Mouse (Mus musculus) midbrain, embryonic 15.5 days (tissue): Measurements from ENCODE around the gene Rpl22. TPM values are rescaled to one million over a fixed set of nuclear protein-coding genes. Genes with fewer than 3 reads are reported as not detected.

Experiments used
- ATAC-seq: fragments of 200-750 bp; cut with Nextera tagmentation; replicated peaks from 2 replicates; pipeline ENCODE4 v1.8.0; 2017; ENCODE audit warnings: moderate TSS enrichment
- H3K27ac ChIP-seq: fragments of 300-500 bp; sonication (generic); 2 replicates; pipeline ENCODE4 v1.5.1; 2015; ENCODE audit warnings: mild to moderate bottlenecking, inconsistent platforms
- H3K27me3 ChIP-seq: fragments of 300-500 bp; sonication (generic); replicated peaks from 2 replicates; pipeline ENCODE4 v1.6.1; 2015; ENCODE audit warnings: inconsistent platforms
- H3K36me3 ChIP-seq: fragments of 300-500 bp; sonication (generic); replicated peaks from 2 replicates; pipeline ENCODE4 v1.6.1; 2015; ENCODE audit warnings: inconsistent platforms
- H3K4me1 ChIP-seq: fragments of 300-500 bp; sonication (generic); 2 replicates; pipeline ENCODE4 v1.6.1; 2015; ENCODE audit warnings: inconsistent platforms
- H3K4me2 ChIP-seq: fragments of 300-500 bp; sonication (generic); 2 replicates; pipeline ENCODE4 v1.6.1; 2015; ENCODE audit warnings: inconsistent platforms, mild to moderate bottlenecking, moderate library complexity
- H3K4me3 ChIP-seq: fragments of 300-500 bp; sonication (generic); 2 replicates; pipeline ENCODE4 v1.5.1; 2015; ENCODE audit warnings: mild to moderate bottlenecking, inconsistent platforms
- H3K9ac ChIP-seq: fragments of 300-500 bp; sonication (generic); 2 replicates; pipeline ENCODE4 v1.6.1; 2015; ENCODE audit warnings: mild to moderate bottlenecking, inconsistent platforms
- H3K9me3 ChIP-seq: fragments of 300-500 bp; sonication (generic); 2 replicates; pipeline ENCODE4 v1.6.1; 2016; ENCODE audit warnings: inconsistent platforms
- WGBS: fragments of 180-500 bp; shearing (Covaris S2); methylation state at CpG from one replicate; pipeline ENCODE4 v1.1.7; 2015; ENCODE audit warnings: mixed read lengths; 5-methylcytosine and 5-hydroxymethylcytosine counted together
- polyA plus RNA-seq: library from polyadenylated mRNA; unstranded; fragments of >200 nt; fragmentation: Nextera tagmentation; extraction: Ambion mirVana; gene quantifications from 2 replicates; pipeline ENCODE4 v1.2.1, GENCODE M21; 2015

Gene Rpl22
- polyA plus RNA-seq, 1 experiment from 2014 or later, result 127 TPM

DNA sequence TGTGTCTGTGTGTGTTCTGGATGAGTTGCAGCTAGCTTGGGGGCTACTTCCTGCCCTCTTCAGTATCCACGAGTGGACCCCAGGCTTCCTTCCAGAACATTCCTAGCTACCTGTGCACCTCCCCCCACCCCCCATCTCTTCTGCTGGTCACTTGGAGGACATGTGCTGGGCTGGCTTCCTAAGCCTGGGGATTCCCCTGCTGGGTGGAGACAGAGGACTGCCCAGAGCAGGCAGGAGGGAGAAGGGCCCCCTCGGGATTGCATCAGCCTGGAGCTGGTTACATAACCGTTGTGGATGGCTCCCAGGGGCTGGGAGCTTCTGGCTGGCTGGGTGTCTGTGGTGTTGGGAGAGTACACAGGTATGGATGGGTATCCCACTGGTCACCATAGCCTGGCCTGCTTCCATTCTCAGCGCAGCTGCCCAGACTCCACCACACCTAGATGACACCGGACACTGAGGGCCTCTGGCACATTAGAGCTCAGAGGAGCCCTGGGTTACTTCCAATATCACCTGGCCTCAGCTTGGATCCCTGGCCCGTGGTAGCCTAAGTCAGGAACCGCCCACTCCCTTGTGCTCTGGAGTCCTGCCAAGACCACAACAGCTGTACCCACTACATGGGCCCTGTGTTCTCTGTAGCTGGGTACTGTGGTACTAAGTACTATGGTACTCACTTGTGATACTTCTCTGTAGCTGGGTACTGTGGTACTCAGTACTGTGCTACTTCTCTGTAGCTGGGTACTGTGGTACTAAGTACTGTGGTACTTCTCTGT lies 19.8 kb downstream of the Rpl22 start:
- Histone ChIP-seq H3K27me3 (peaks cover 8% of the 10 kb centered on the region), H3K4me1 (peaks cover 57% of the 10 kb centered on the region), H3K4me3 (no peak overlapping the region), H3K36me3 (no peaks in the 10 kb centered on the region), H3K27ac (no peak overlapping the region), H3K4me2 (no peak overlapping the region), H3K9ac (no peak overlapping the region), H3K9me3 (no peaks in the 10 kb centered on the region)
- ATAC-seq, result no peak
- 58% methylated on average over 7 of the region's 7 CpGs for WGBS

DNA sequence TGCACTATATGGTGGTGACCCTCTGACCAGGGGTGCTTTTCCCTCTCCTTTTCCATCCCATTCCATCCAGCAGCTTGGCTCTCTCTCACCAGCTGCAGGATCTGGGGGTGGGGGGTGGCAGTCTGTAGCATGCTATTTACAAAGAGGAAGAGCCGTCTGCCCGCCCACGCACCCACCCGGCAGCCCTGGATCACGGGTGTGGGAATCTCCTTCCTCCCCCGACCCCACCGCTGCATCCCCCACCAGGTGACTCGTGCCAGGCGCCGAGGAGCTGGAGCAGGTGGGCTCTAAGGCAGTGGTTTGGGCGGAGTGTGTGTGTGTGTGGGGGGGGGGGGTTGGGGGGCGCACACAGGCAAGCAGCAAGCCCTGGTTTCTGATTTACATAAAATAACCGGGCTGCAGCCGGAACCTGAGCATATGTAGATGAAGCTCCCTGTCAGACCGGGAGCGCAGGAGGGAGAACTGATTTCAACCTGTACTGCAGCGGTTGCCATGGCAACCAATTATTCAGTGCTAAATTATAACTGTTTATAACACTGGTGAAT lies 24.4 kb downstream of the Rpl22 start:
- Histone ChIP-seq H3K4me3 (peak overlapping the region; percentile 25), H3K36me3 (no peaks in the 10 kb centered on the region; the same call in 1 of the 2 replicates), H3K27ac (peak overlapping the region; percentile 91), H3K9ac (peak overlapping the region; percentile 26), H3K27me3 (0 out of 2 replicates have a peak, but pooled peaks cover 6% of the 10 kb centered on the region), H3K4me1 (peaks cover 43% of the 10 kb centered on the region), H3K4me2 (peak overlapping the region; percentile 54), H3K9me3 (no peaks in the 10 kb centered on the region)
- 3% methylated on average over 17 of the region's 17 CpGs for WGBS
- ATAC-seq, result peak; percentile 78

DNA sequence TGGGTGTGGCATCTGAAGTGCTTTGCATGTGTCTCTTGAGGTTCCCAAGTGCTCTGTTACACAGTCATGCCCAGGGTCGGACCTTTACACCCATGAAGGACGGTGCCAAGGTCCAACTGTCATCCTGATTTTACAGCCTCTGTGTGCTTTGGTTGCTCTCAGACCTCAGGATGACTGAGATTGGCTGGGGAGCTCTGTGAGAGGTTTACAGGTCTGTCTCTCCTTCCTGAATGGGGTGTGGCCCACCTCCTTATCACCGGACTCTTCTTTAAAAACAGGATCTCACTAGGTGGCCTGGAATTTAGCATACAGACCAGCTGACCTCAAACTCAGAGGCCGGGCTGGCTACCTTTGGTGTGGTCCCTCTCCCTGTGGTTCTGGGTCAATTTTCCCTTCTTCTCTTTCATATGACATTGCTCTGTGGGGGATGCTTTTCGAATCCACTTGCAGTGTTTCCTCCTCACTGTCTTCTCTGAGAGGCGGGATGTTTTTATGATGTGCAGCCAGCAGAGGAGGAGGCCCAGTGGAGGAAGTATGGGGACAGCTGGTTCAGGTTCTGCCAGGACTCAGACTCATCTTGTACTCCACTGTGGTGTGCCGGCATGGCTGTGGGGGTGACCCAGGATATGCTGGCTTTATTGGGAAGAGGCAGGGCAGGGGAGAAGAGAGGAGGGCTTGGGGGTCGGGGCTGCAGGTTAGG lies 25.3 kb downstream of the Rpl22 start:
- ATAC-seq, result no peak; the same call in 1 of the 2 replicates
- no peaks in the 10 kb centered on the region; the same call in 1 of the 2 replicates for H3K36me3 ChIP-seq
- H3K27me3 ChIP-seq, result 0 out of 2 replicates have a peak, but pooled peaks cover 6% of the 10 kb centered on the region
- H3K27ac ChIP-seq, result peak overlapping the region; percentile 91
- no peak overlapping the region for H3K9ac ChIP-seq
- 39% methylated on average over 8 of the region's 8 CpGs for WGBS
- 0 out of 2 replicates have a peak overlapping the region, but pooled peaks have one; percentile 25 for H3K4me3 ChIP-seq
- H3K9me3 ChIP-seq, result no peaks in the 10 kb centered on the region
- H3K4me2 ChIP-seq, result peak overlapping the region; percentile 54
- peaks cover 38% of the 10 kb centered on the region for H3K4me1 ChIP-seq

DNA sequence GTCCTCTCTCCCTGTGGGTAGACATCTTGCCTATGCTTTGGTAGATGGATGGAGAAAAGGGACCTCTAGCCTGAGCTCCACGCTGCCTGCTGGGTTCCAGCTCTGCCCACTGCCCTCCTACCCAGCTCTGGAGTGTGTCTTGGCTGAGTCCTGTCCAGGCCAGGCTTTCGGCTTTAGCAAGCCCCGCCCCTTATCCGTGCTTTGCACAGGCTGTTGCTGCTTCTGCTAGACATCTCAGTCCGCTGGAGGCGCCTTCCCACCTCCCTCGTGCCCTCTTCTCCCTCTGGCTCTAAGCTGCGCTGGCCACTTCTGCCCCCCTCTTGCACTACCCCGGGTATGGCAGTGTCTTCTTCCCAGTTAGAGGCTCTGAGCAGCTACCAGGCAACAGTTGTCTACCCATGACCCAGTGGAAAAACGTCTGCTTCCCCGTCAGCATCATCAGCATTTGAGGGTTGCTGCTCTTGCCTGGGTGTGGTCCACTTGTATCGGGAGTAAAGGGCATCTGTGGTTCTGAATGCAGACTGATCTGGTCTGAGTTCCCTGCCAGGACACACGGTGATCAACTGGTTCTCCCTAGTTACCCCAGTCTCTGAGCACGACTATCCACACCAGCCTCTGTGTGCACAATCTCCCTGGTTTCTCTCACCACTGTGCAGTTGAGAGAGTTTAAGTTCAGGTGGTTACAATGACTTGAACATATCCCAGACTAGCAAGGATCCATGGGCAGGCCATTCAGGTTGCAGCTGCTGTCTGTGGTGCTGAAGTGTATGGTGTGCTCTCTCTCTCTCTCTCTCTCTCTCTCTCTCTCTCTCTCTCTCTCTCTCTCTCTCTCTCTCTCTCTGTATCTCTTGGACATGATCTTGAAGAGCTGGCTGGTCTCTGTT lies 26.1 kb downstream of the Rpl22 start:
- H3K9ac ChIP-seq, result no peak overlapping the region
- H3K36me3 ChIP-seq, result peaks cover under 1% of the 10 kb centered on the region; the same call in 1 of the 2 replicates
- H3K4me1 ChIP-seq, result peaks cover 38% of the 10 kb centered on the region
- WGBS, result 10% methylated on average over 14 of the region's 14 CpGs
- peak overlapping the region; percentile 91 for H3K27ac ChIP-seq
- no peaks in the 10 kb centered on the region for H3K9me3 ChIP-seq
- peak; percentile 32; the same call in 1 of the 2 replicates for ATAC-seq
- H3K4me2 ChIP-seq, result peak overlapping the region; percentile 23
- H3K4me3 ChIP-seq, result no peak overlapping the region
- 0 out of 2 replicates have a peak, but pooled peaks cover 6% of the 10 kb centered on the region for H3K27me3 ChIP-seq

DNA sequence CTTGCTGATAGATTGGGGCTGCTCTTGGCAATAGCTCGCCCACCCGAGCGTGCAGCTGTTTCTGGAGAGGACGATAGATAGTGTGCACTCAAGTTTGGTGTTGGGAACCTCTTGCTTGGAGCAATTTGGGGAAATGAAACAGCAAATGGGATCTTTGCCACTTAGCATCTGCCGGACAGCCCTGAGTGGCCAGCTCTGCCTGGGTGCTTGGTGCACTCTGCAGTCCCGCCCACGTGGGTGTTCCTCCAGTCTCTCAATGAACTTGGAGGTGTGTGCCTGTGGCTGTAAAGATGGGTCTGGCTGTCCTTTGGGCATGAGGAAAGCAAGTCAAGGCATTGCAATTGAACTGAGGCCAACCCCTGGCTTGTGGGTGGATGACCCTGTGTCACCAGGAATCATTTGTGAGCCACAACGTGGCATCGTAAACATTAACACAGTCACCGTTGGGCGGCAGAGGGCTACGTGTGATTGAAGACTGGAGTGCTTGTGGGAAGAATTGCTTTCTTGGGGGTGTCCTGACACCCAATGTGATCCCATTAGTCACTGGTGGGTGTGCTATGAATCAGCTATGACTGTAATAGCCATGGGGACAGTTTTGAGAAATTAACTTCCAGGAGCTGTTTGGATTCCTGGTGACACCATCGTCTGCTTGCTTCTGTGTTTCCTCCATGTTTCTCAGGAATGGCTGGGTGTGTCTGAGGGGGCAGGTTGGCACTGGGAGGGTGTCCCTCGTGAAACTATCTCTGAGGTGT lies 28.5 kb downstream of the Rpl22 start:
- Histone ChIP-seq H3K4me2 (no peak overlapping the region), H3K4me3 (no peak overlapping the region), H3K27me3 (peaks cover 6% of the 10 kb centered on the region; the same call in 1 of the 2 replicates), H3K9me3 (no peaks in the 10 kb centered on the region), H3K4me1 (peaks cover 29% of the 10 kb centered on the region), H3K36me3 (peaks cover 4% of the 10 kb centered on the region; the same call in 1 of the 2 replicates), H3K27ac (no peak overlapping the region), H3K9ac (no peak overlapping the region)
- ATAC-seq, result no peak
- 82% methylated on average over 14 of the region's 14 CpGs for WGBS

DNA sequence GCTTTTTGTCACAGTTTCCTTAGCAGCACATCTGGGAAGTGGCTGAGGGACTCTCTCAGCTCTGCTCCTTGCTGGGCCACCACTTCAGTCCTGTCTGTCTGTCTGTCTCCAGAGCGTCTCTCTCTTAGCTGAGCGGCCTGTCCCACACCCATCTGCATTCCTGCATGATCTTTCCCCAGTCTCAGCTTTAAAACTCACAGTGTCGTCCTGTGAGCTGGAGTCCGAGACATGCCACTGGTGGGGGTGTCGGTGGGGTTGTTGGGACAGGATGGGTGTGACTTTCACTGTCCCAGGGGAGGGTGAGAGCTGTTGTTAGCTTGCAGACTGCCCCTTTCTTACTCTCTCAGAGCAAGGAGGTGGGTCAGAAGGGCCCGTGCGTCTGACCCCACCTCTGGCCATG lies 30.1 kb downstream of the Rpl22 start:
- H3K9me3 ChIP-seq, result no peaks in the 10 kb centered on the region
- ATAC-seq, result no peak
- H3K27ac ChIP-seq, result no peak overlapping the region
- H3K9ac ChIP-seq, result no peak overlapping the region
- 85% methylated on average over 7 of the region's 7 CpGs for WGBS
- H3K4me1 ChIP-seq, result peaks cover 15% of the 10 kb centered on the region
- H3K4me2 ChIP-seq, result no peak overlapping the region
- no peak overlapping the region for H3K4me3 ChIP-seq
- H3K36me3 ChIP-seq, result peaks cover 4% of the 10 kb centered on the region; the same call in 1 of the 2 replicates
- peaks cover 12% of the 10 kb centered on the region for H3K27me3 ChIP-seq

DNA sequence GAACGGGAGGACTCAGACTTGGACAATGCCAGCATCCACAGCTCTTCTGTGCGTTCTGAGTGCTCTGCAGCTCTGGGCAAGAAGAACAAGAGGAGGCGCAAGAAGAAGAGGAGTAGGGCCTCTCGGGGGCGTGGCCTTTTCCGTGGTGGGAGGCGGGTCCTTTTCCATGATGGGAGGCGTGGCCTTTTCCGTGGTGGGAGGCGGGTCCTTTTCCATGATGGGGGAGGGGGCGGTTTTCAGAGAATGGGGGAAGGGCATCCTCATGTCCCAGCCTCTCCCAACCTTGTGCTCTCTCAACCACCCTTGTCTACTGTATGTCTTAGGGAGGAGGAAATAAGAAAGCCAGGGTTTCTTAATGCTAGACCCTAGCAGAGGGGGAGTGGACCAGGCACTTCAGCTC lies 34.2 kb downstream of the Rpl22 start:
- peaks cover 19% of the 10 kb centered on the region for H3K36me3 ChIP-seq
- WGBS, result 11% methylated on average over 11 of the region's 11 CpGs

DNA sequence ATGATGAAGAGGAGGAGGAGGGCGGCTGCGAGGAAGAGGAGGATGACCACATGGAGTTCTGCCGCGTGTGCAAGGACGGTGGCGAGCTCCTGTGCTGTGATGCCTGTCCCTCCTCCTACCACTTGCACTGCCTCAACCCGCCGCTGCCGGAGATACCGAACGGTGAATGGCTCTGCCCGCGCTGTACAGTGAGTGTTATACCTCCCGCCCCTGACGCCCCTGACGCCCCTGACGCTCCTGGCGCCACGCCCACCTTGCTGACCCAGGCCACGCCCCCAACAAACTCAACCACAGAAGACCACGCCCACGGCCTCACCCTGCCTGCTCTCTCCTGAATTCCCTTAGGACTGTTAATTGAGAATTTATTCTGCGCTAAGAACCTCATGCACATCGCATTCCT lies 35.3 kb downstream of the Rpl22 start:
- WGBS, result 3% methylated on average over 24 of the region's 24 CpGs
- ATAC-seq, result peak; percentile 39; the same call in 1 of the 2 replicates
- Histone ChIP-seq H3K9ac (no peak overlapping the region), H3K4me1 (peaks cover 19% of the 10 kb centered on the region), H3K9me3 (no peaks in the 10 kb centered on the region), H3K4me2 (peak overlapping the region; percentile 13; the same call in 1 of the 2 replicates), H3K27me3 (peaks cover 17% of the 10 kb centered on the region), H3K4me3 (no peak overlapping the region), H3K27ac (no peak overlapping the region), H3K36me3 (peaks cover 19% of the 10 kb centered on the region)

More for the DNA sequence above, 34.2 kb downstream of the Rpl22 start:
- Histone ChIP-seq H3K4me2 (no peak overlapping the region), H3K4me1 (peaks cover 8% of the 10 kb centered on the region), H3K9me3 (no peaks in the 10 kb centered on the region), H3K4me3 (no peak overlapping the region), H3K27me3 (peaks cover 17% of the 10 kb centered on the region), H3K9ac (no peak overlapping the region), H3K27ac (no peak overlapping the region)
- no peak for ATAC-seq

DNA sequence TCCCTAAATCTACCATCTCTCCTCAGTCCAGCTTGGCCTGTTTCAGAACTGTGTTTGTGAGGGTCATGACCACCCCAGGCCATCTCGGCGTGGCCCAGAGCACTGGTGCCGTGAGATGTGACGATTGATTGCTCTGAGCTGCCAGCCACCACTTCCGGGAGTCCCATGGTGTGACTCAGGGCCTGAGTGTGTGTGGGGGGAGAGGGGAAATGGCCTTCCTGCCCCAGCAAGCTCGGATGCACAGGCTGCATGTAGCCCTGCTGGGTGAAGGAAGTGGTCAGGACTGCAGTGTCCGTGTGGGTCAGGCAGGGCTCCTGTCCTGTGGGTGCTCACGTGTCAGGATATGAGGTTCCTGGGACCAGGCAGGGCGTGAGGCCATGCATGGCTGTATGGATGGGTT lies 36.6 kb downstream of the Rpl22 start:
- Histone ChIP-seq H3K4me2 (no peak overlapping the region), H3K36me3 (peaks cover 15% of the 10 kb centered on the region), H3K27me3 (peaks cover 17% of the 10 kb centered on the region), H3K9ac (no peak overlapping the region), H3K4me3 (no peak overlapping the region), H3K27ac (no peak overlapping the region), H3K9me3 (no peaks in the 10 kb centered on the region), H3K4me1 (peaks cover 19% of the 10 kb centered on the region)
- ATAC-seq, result no peak
- 81% methylated on average over 9 of the region's 9 CpGs for WGBS

DNA sequence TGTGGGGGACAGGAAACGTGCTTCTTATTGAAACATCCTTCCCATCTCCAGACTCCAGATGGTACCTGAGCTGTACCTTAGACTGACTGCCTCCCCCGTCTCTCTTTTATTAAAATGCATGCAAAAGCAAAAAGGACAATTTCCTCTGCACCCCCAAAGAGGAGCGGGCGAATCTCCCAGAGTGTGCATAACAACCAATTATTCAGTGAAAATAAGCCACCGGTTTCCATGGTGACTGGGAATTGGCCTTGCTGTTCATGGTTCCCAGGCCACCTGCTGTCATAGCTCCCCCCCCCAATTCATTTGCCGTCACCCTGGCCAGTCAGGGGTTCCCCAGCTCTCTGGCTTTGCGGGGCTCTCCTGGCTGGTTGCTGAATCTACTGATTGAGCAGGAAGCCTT lies 39.7 kb downstream of the Rpl22 start:
- peak; percentile 51; the same call in 1 of the 2 replicates for ATAC-seq
- Histone ChIP-seq H3K4me2 (no peak overlapping the region), H3K4me1 (peaks cover 19% of the 10 kb centered on the region), H3K9ac (no peak overlapping the region), H3K9me3 (no peaks in the 10 kb centered on the region), H3K36me3 (peaks cover 15% of the 10 kb centered on the region), H3K27me3 (peaks cover 15% of the 10 kb centered on the region; the same call in 1 of the 2 replicates), H3K4me3 (no peak overlapping the region), H3K27ac (peak overlapping the region; percentile 71)
- WGBS, result 25% methylated on average over 7 of the region's 7 CpGs
